Mouse (Mus musculus): ENCODE measurements around the gene Tll2.

DNA sequence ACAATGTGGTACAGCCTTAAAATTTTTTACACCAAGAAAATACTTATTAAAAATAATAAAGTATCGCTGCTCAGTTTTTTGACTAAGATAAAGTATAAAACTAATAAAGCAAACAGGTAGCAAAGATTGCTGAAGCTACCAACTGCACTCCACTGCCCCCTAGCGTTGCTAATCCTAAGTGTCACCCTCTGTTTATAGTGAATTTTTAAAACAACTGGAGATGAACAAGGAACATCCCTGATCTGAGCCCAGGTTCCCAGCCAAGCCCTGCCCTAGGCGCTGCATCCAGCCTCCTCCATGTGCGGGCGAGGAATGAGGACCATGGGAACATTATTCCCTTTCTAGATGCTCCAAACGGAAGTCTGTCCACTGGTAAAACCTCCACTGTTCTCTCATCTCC lies 37.9 kb upstream of the Tll2 start:
- TF ChIP-seq POLR2A (IDR thresholded peaks at IDR 0.05; ENCODE audit: low read depth, low read length): no peak
- no peak for TF ChIP-seq CTCF (IDR thresholded peaks at IDR 0.05; ENCODE audit: borderline replicate concordance, insufficient read depth, low read length)
